Mouse (Mus musculus): ENCODE data around the gene Yjefn3. TPM values are rescaled to one million over a fixed set of nuclear protein-coding genes. Genes with fewer than 3 reads are reported as not detected.

The Yjefn3 gene
- polyA plus RNA-seq, 1 experiment from 2014 or later: 8.7 TPM

Other genes starting within 250 kb of the Yjefn3 start
- 1.2 TPM in 2 replicates for gene Zfp964, start 248.2 kb downstream of the Yjefn3 start, polyA plus RNA-seq (2015; fragmentation: Nextera tagmentation; extraction: Ambion mirVana)
- gene Zfp869, start 192.0 kb downstream of the Yjefn3 start, polyA plus RNA-seq (2015; fragmentation: Nextera tagmentation; extraction: Ambion mirVana): 19.8 and 20.4 TPM in 2 replicates
- gene Zfp963, start 152.7 kb downstream of the Yjefn3 start, polyA plus RNA-seq (2015; fragmentation: Nextera tagmentation; extraction: Ambion mirVana): 3.9 and 5.1 TPM in 2 replicates
- gene Gm20422, start 127.8 kb downstream of the Yjefn3 start, polyA plus RNA-seq (2015; fragmentation: Nextera tagmentation; extraction: Ambion mirVana): 0.25 TPM in 1 of 2 replicates, not detected in the other
- 29.3 TPM in 2 replicates for gene Atp13a1, start 111.5 kb downstream of the Yjefn3 start, polyA plus RNA-seq (2015; fragmentation: Nextera tagmentation; extraction: Ambion mirVana)
- 18.0 and 20.3 TPM in 2 replicates for gene Zfp866, start 111.5 kb downstream of the Yjefn3 start, polyA plus RNA-seq (2015; fragmentation: Nextera tagmentation; extraction: Ambion mirVana)
- 9.3 and 9.8 TPM in 2 replicates for gene Gmip, start 94.0 kb downstream of the Yjefn3 start, polyA plus RNA-seq (2015; fragmentation: Nextera tagmentation; extraction: Ambion mirVana)
- gene Lpar2, start 80.3 kb downstream of the Yjefn3 start, polyA plus RNA-seq (2015; fragmentation: Nextera tagmentation; extraction: Ambion mirVana): 0.20 and 0.21 TPM in 2 replicates
- gene Pbx4, start 70.2 kb downstream of the Yjefn3 start, polyA plus RNA-seq (2015; fragmentation: Nextera tagmentation; extraction: Ambion mirVana): 4.1 and 5.4 TPM in 2 replicates
- gene Cilp2, start 15.0 kb downstream of the Yjefn3 start, polyA plus RNA-seq (2015; fragmentation: Nextera tagmentation; extraction: Ambion mirVana): 0.29 and 0.47 TPM in 2 replicates
- 1.1 and 2.0 TPM in 2 replicates for gene Tssk6, start 528 bp downstream of the Yjefn3 start, polyA plus RNA-seq (2015; fragmentation: Nextera tagmentation; extraction: Ambion mirVana)
- 372 and 379 TPM in 2 replicates for gene Ndufa13, start 154 bp downstream of the Yjefn3 start, polyA plus RNA-seq (2015; fragmentation: Nextera tagmentation; extraction: Ambion mirVana)
- gene Gatad2a, start 93.7 kb upstream of the Yjefn3 start, polyA plus RNA-seq (2015; fragmentation: Nextera tagmentation; extraction: Ambion mirVana): 26.2 and 26.8 TPM in 2 replicates
- gene Mau2, start 140.0 kb upstream of the Yjefn3 start, polyA plus RNA-seq (2015; fragmentation: Nextera tagmentation; extraction: Ambion mirVana): 38.4 and 42.9 TPM in 2 replicates
- 30.0 and 30.4 TPM in 2 replicates for gene Sugp1, start 140.1 kb upstream of the Yjefn3 start, polyA plus RNA-seq (2015; fragmentation: Nextera tagmentation; extraction: Ambion mirVana)
- gene Tm6sf2, start 170.2 kb upstream of the Yjefn3 start, polyA plus RNA-seq (2015; fragmentation: Nextera tagmentation; extraction: Ambion mirVana): 0.96 and 1.4 TPM in 2 replicates
- 0.04 TPM in 1 of 2 replicates, not detected in the other for gene Hapln4, start 180.7 kb upstream of the Yjefn3 start, polyA plus RNA-seq (2015; fragmentation: Nextera tagmentation; extraction: Ambion mirVana)
- gene Ncan, start 218.2 kb upstream of the Yjefn3 start, polyA plus RNA-seq (2015; fragmentation: Nextera tagmentation; extraction: Ambion mirVana): 0.13 and 0.22 TPM in 2 replicates
- 35.7 and 37.8 TPM in 2 replicates for gene Nr2c2ap, start 228.6 kb upstream of the Yjefn3 start, polyA plus RNA-seq (2015; fragmentation: Nextera tagmentation; extraction: Ambion mirVana)
- gene Rfxank, start 236.4 kb upstream of the Yjefn3 start, polyA plus RNA-seq (2015; fragmentation: Nextera tagmentation; extraction: Ambion mirVana): 18.9 and 21.0 TPM in 2 replicates
- 38.0 and 40.1 TPM in 2 replicates for gene Borcs8, start 236.8 kb upstream of the Yjefn3 start, polyA plus RNA-seq (2015; fragmentation: Nextera tagmentation; extraction: Ambion mirVana)
- 0.51 and 1.1 TPM in 2 replicates for gene Mef2b, start 237.0 kb upstream of the Yjefn3 start, polyA plus RNA-seq (2015; fragmentation: Nextera tagmentation; extraction: Ambion mirVana)

Measured in heart, embryonic 16.5 days (tissue).